Mouse (Mus musculus) cerebellum, postnatal 10 days (tissue): ENCODE data around the gene Cyb5b.
A peak's percentile ranks its signal among the peaks of the same experiment; 100 is the strongest.
"Not testable (repeated sequence)": the region's sequence is repeated elsewhere in the genome, so short reads cannot be mapped to it uniquely, and the experiment has no call there.

Experiments
- DNase-seq, 2 experiments: peaks; one replicate each; pipeline ENCODE4 v3.0.0; 2021; ENCODE audit warnings: mixed read lengths in 2 of 2

The Cyb5b gene

GRCm38 (mm10) chr8:107172969-107173645 is 22.7 kb downstream of the Cyb5b start:
- DNase-seq = peak in 1 of 2 experiments; percentile 13

- DNase-seq = no peak
Observed at GRCm38 (mm10) chr8:107181122-107181521, 30.7 kb downstream of the Cyb5b start.

GRCm38 (mm10) chr8:107184996-107185395 is 34.6 kb downstream of the Cyb5b start:
- DNase-seq = no peak

GRCm38 (mm10) chr8:107186659-107187390 is 36.4 kb downstream of the Cyb5b start:
- DNase-seq = no peak

GRCm38 (mm10) chr8:107187631-107188030 is 37.2 kb downstream of the Cyb5b start:
- no peak for DNase-seq

GRCm38 (mm10) chr8:107192631-107193030 is 42.2 kb downstream of the Cyb5b start:
- DNase-seq = peak; percentile 49 to 66

GRCm38 (mm10) chr8:107193331-107193730 is 42.9 kb downstream of the Cyb5b start:
- no peak for DNase-seq

GRCm38 (mm10) chr8:107194786-107195451 is 44.5 kb downstream of the Cyb5b start:
- DNase-seq = no peak

- DNase-seq = no peak
Observed at GRCm38 (mm10) chr8:107197901-107198826, 47.7 kb downstream of the Cyb5b start.

GRCm38 (mm10) chr8:107205164-107205563 is 54.7 kb downstream of the Cyb5b start:
- DNase-seq = peak; percentile 67 to 73

GRCm38 (mm10) chr8:107205701-107206561 is 55.5 kb downstream of the Cyb5b start:
- DNase-seq = peak; percentile 83 to 89

- DNase-seq = peak; percentile 38 to 60
Observed at GRCm38 (mm10) chr8:107206782-107207525, 56.5 kb downstream of the Cyb5b start.

GRCm38 (mm10) chr8:107209185-107209584 is 58.7 kb downstream of the Cyb5b start:
- no peak for DNase-seq

GRCm38 (mm10) chr8:107212006-107212405 is 61.6 kb downstream of the Cyb5b start:
- no peak for DNase-seq

- DNase-seq = not testable (repeated sequence)
Observed at GRCm38 (mm10) chr8:107217230-107217629, 66.8 kb downstream of the Cyb5b start.

- no peak for DNase-seq
Observed at GRCm38 (mm10) chr8:107218091-107218490, 67.7 kb downstream of the Cyb5b start.

GRCm38 (mm10) chr8:107219078-107219477 is 68.6 kb downstream of the Cyb5b start:
- DNase-seq = no peak

- DNase-seq = peak in 1 of 2 experiments; percentile 9
Observed at GRCm38 (mm10) chr8:107221924-107222851, 71.7 kb downstream of the Cyb5b start.

- peak; percentile 52 to 70 for DNase-seq
Observed at GRCm38 (mm10) chr8:107226183-107226582, 75.7 kb downstream of the Cyb5b start.
